Mouse (Mus musculus): ENCODE data around the gene Gm43064. TPM values are rescaled to one million over a fixed set of nuclear protein-coding genes. Genes with fewer than 3 reads are reported as not detected.
"Not testable (repeated sequence)": the region's sequence is repeated elsewhere in the genome, so short reads cannot be mapped to it uniquely, and the experiment has no call there.

Gene Gm43064
- polyA plus RNA-seq, 1 experiment from 2014 or later, result 0.67 TPM

- peaks cover 19% of the 10 kb centered on the region for H3K36me3 ChIP-seq
- H3K4me3 ChIP-seq (replicated peaks), result no peak overlapping the region
- ATAC-seq (ENCODE audit: low read depth) (no peak), DNase-seq (no peak)
- H3K9ac ChIP-seq, result peak overlapping the region; percentile 39; the same call in 1 of the 2 replicates
- H3K9me3 ChIP-seq (replicated peaks), result no peaks in the 10 kb centered on the region
- peaks cover 95% of the 10 kb centered on the region for H3K4me1 ChIP-seq (replicated peaks)
- no peaks in the 10 kb centered on the region for H3K27me3 ChIP-seq
- WGBS (ENCODE audit: insufficient replicate concordance), result 52% methylated on average over 4 of the region's 4 CpGs
- H3K27ac ChIP-seq, result peak overlapping the region; percentile 9
- H3K4me2 ChIP-seq, result no peak overlapping the region
Observed at GRCm38 (mm10) chr3:103782844-103783609, 26.3 kb upstream of the Gm43064 start.

GRCm38 (mm10) chr3:103787225-103787624 is 22.1 kb upstream of the Gm43064 start:
- H3K4me3 ChIP-seq (replicated peaks), result 0 out of 2 replicates have a peak overlapping the region, but pooled peaks have one; percentile 7
- H3K9me3 ChIP-seq (replicated peaks), result no peaks in the 10 kb centered on the region
- DNase-seq (no peak), ATAC-seq (ENCODE audit: low read depth) (no peak)
- no peak overlapping the region for H3K9ac ChIP-seq
- H3K4me1 ChIP-seq (replicated peaks), result peaks cover 79% of the 10 kb centered on the region
- peak overlapping the region; percentile 76 for H3K4me2 ChIP-seq
- H3K36me3 ChIP-seq, result peaks cover 15% of the 10 kb centered on the region
- H3K27ac ChIP-seq, result peak overlapping the region; percentile 54
- 42% methylated on average over 7 of the region's 7 CpGs for WGBS (ENCODE audit: insufficient replicate concordance)
- H3K27me3 ChIP-seq, result no peaks in the 10 kb centered on the region

DNA sequence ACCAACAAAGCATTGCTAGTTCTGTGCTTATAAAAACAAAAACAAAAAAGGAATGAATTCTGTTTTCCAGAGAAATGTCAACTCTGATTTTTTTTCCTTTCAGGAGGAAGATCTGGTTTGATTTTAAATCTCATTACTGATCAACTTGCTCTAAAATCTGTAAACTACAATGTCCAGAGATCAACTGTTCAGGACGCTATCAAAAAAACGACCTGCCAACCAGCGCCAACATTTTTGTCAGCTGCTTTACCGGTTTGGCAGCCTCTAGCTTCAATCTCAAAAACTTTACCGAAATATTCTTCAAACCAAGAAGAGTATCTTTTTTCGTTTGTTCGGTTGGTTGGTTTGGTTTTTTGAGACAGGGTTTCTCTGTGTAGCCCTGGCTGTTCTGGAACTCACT is 20.3 kb upstream of the Gm43064 start:
- peak overlapping the region; percentile 100 for H3K9ac ChIP-seq

GRCm38 (mm10) chr3:103789891-103790345 is 19.5 kb upstream of the Gm43064 start:
- Histone ChIP-seq H3K27me3 (no peaks in the 10 kb centered on the region), H3K9ac (peak overlapping the region; percentile 100), H3K27ac (peak overlapping the region; percentile 96), H3K9me3 (replicated peaks) (no peaks in the 10 kb centered on the region), H3K36me3 (peaks cover 6% of the 10 kb centered on the region), H3K4me1 (replicated peaks) (peaks cover 76% of the 10 kb centered on the region), H3K4me2 (peak overlapping the region; percentile 76), H3K4me3 (replicated peaks) (peak overlapping the region; percentile 99)
- DNase-seq, result peak; percentile 49
- under 1% methylated on average over 14 of the region's 14 CpGs for WGBS (ENCODE audit: insufficient replicate concordance)
- ATAC-seq (ENCODE audit: low read depth), result peak; percentile 19; the same call in 1 of the 2 replicates

More for the DNA sequence above, 20.3 kb upstream of the Gm43064 start:
- H3K27ac ChIP-seq, result peak overlapping the region; percentile 96
- peak overlapping the region; percentile 99 for H3K4me3 ChIP-seq (replicated peaks)
- H3K9me3 ChIP-seq (replicated peaks), result no peaks in the 10 kb centered on the region
- peaks cover 7% of the 10 kb centered on the region for H3K36me3 ChIP-seq
- 73% methylated on average over 7 of the region's 7 CpGs for WGBS (ENCODE audit: insufficient replicate concordance)
- peak overlapping the region; percentile 76 for H3K4me2 ChIP-seq
- H3K27me3 ChIP-seq, result no peaks in the 10 kb centered on the region
- DNase-seq (no peak), ATAC-seq (ENCODE audit: low read depth) (no peak)
- peaks cover 77% of the 10 kb centered on the region for H3K4me1 ChIP-seq (replicated peaks)

DNA sequence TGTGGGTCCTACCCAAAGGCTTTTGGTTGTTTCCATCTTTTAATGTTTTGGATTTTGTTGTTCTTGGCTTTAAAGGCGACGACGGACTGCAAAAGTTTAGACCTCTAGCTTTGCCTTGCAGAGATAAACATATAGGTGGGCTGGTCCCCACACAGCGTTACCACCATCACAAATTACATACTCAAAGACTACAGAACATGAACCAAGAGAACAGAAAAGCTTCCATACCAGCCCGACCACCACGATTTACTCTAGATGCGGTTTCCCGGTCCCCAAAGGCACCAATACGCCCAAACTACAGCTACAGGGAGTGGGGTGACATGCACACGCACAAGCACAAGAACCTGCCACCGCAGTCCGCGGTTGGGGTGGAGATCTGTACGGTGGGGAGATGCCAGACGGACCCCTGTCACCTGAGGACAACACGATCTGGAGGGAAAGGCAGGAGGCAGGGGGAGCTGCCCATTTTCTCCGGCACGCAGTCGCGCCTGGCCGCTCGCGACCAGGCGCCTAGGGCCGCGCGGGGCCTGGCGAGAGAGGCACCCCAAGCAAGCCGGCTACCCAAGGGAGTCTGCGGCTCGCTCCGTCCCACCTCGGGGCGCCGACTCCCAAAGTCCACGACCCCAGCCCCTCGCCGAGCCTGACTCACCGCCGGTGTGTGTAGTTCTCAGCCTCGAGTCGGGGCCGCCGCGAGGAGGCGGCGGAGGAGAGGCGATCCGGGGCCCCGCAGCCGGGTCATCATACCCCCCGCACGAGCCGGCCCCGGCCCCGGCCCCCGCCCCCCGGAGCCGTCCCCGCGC is 18.8 kb upstream of the Gm43064 start:
- ATAC-seq (ENCODE audit: low read depth) (peak; percentile 58), DNase-seq (no peak)
- peaks cover 6% of the 10 kb centered on the region for H3K36me3 ChIP-seq
- peak overlapping the region; percentile 100 for H3K9ac ChIP-seq
- H3K4me3 ChIP-seq (replicated peaks), result peak overlapping the region; percentile 99
- WGBS (ENCODE audit: insufficient replicate concordance), result under 1% methylated on average over 37 of the region's 61 CpGs
- peak overlapping the region; percentile 96 for H3K27ac ChIP-seq
- peaks cover 73% of the 10 kb centered on the region for H3K4me1 ChIP-seq (replicated peaks)
- peak overlapping the region; percentile 76 for H3K4me2 ChIP-seq
- H3K9me3 ChIP-seq (replicated peaks), result no peaks in the 10 kb centered on the region
- H3K27me3 ChIP-seq, result no peaks in the 10 kb centered on the region

DNA sequence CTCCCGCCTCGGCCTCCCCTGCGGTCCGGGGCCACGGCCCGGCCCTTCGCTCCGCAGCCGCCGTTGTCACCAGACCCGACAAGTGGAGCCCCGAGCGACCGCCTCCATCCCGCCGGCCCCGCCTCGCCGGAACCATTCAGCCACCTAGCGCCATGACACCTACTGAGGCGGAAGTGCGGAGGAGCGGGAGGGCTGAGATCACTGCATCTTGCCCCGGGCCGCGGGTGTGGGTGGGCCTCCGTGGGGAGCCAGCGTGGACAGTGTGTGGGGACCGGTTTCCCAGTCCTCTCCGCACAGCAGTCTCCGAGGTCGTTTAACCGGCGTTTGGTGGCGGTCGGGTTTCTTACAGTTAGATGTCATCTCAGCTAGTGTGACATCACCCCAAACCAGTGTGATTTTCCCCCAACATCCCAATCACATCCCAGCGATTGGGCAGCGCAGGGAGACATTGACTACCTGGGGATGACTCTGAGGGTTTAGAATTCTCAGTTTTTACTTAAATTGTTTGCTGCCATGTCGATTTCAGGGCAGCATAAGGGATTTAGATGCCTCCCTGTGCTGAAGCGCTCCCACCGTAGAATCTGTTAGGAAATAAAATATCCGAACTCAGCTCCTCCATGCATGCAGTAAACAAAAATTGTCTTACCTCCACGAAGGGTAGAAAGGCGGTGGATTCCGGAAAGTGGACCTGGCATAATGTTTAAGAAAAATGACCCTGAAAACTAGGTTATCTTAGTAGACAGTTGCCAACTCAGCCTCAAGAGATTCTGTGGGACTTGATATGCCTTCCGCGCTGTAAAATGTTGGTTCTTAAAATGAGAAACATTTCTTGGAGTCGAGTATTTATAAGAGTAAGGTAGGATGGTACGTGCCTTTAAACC is 17.9 kb upstream of the Gm43064 start, which contains the start of gene Hipk1:
Gene Hipk1 (minus strand): TSS at position 334 of the 881 bp plus-strand sequence.
- Histone ChIP-seq H3K9me3 (replicated peaks) (no peaks in the 10 kb centered on the region), H3K36me3 (peaks cover 4% of the 10 kb centered on the region), H3K27ac (peak within 1 kb of the TSS; percentile 96), H3K27me3 (no peaks in the 10 kb centered on the region), H3K4me1 (replicated peaks) (peaks cover 75% of the 10 kb centered on the region), H3K9ac (peak within 1 kb of the TSS; percentile 100), H3K4me3 (replicated peaks) (peak within 1 kb of the TSS; percentile 99), H3K4me2 (peak within 1 kb of the TSS; percentile 76)
- DNase-seq (peak; percentile 90), ATAC-seq (ENCODE audit: low read depth) (peak; percentile 90)
- WGBS (ENCODE audit: insufficient replicate concordance), result 7% methylated on average over 49 of the region's 49 CpGs

DNA sequence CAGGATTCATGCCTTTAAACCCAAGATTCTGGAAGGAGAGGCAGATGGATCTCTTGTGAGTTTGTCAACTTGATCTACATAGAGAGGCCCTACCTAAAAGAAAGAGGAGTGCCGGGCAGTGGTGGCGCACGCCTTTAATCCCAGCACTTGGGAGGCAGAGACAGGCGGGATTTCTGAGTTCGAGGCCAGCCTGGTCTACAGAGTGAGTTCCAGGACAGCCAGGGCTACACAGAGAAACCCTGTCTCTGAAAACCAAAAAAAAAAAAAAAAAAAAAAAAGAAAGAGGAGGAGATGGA is 17.3 kb upstream of the Gm43064 start:
- ATAC-seq (ENCODE audit: low read depth); H3K9me3 ChIP-seq (replicated peaks); H3K27me3 ChIP-seq; DNase-seq; H3K36me3 ChIP-seq: not testable (repeated sequence)
- WGBS (ENCODE audit: insufficient replicate concordance), result 53% methylated on average over 5 of the region's 5 CpGs
- Histone ChIP-seq H3K27ac (peak overlapping the region; percentile 96), H3K4me2 (peak overlapping the region; percentile 76), H3K4me1 (replicated peaks) (peaks cover 75% of the 10 kb centered on the region), H3K4me3 (replicated peaks) (peak overlapping the region; percentile 99), H3K9ac (peak overlapping the region; percentile 100; the same call in 1 of the 2 replicates)

GRCm38 (mm10) chr3:103792566-103792965 is 16.8 kb upstream of the Gm43064 start:
- Histone ChIP-seq H3K9me3 (replicated peaks) (no peaks in the 10 kb centered on the region), H3K4me1 (replicated peaks) (peaks cover 72% of the 10 kb centered on the region), H3K9ac (peak overlapping the region; percentile 100), H3K36me3 (0 out of 2 replicates have a peak, but pooled peaks cover 2% of the 10 kb centered on the region), H3K27me3 (no peaks in the 10 kb centered on the region), H3K27ac (peak overlapping the region; percentile 96), H3K4me2 (peak overlapping the region; percentile 76), H3K4me3 (replicated peaks) (no peak overlapping the region)
- WGBS (ENCODE audit: insufficient replicate concordance), result 74% methylated on average over 1 of the region's 1 CpGs
- DNase-seq (no peak), ATAC-seq (ENCODE audit: low read depth) (no peak)

DNA sequence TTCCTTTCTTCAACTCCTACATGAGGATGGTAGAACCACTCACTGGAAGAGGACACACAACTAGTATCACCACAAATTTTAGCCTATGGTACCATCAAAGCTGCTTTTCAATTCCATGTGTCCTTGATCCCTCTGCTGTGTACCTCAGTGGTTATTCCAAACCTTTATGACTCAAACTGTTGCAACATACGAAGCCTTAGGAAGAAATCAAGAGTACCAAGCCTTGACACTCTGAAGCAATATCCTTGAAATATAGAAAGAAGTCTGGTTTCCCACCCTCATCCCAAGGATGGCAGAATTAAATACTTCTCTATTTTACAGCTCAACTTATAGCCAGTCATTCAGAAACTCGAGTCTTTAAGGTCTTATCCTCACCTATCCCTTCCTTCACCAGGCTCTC is 13.0 kb upstream of the Gm43064 start:
- ATAC-seq (ENCODE audit: low read depth) (no peak), DNase-seq (no peak)
- Histone ChIP-seq H3K36me3 (no peaks in the 10 kb centered on the region), H3K27me3 (no peaks in the 10 kb centered on the region), H3K9ac (0 out of 2 replicates have a peak overlapping the region, but pooled peaks have one; percentile 6), H3K9me3 (replicated peaks) (no peaks in the 10 kb centered on the region), H3K4me3 (replicated peaks) (no peak overlapping the region), H3K27ac (peak overlapping the region; percentile 49), H3K4me2 (no peak overlapping the region), H3K4me1 (replicated peaks) (peaks cover 85% of the 10 kb centered on the region)
- WGBS (ENCODE audit: insufficient replicate concordance), result 45% methylated on average over 2 of the region's 2 CpGs

GRCm38 (mm10) chr3:103799507-103799906 is 9.9 kb upstream of the Gm43064 start:
- 15% methylated on average over 2 of the region's 2 CpGs for WGBS (ENCODE audit: insufficient replicate concordance)
- Histone ChIP-seq H3K36me3 (peaks cover 29% of the 10 kb centered on the region), H3K27me3 (no peaks in the 10 kb centered on the region), H3K4me2 (peak overlapping the region; percentile 31; the same call in 1 of the 2 replicates), H3K4me3 (replicated peaks) (no peak overlapping the region), H3K9ac (no peak overlapping the region), H3K4me1 (replicated peaks) (peaks cover 85% of the 10 kb centered on the region), H3K9me3 (replicated peaks) (no peaks in the 10 kb centered on the region), H3K27ac (peak overlapping the region; percentile 96)
- ATAC-seq (ENCODE audit: low read depth), result peak; percentile 90
- peak; percentile 86 for DNase-seq
